Mouse (Mus musculus) MEL (cell line): ENCODE measurements around the gene Rnf220. TPM values are rescaled to one million over a fixed set of nuclear protein-coding genes. Genes with fewer than 3 reads are reported as not detected.

Source experiments
- DNase-seq: peaks from one replicate; pipeline ENCODE4 v3.0.0; 2011; ENCODE audit warnings: low read depth, low spot score
- H3K27ac ChIP-seq: 2 replicates; pipeline ENCODE4 v1.5.1; 2012; ENCODE audit warnings: low read depth, mild to moderate bottlenecking, control low read depth, low read length, moderate library complexity; ENCODE audit not compliant: control insufficient read depth
- H3K27me3 ChIP-seq, 2 experiments: fragments of 150-350 bp in 1 of 2; sonication (generic) in 1 of 2; 2 replicates each; pipeline ENCODE4 v1.6.1; 2012; ENCODE audit warnings: low read length in 2 of 2, mild to moderate bottlenecking in 2 of 2, improper control_type of control experiment in 1 of 2, moderate library complexity in 1 of 2; ENCODE audit not compliant: insufficient read depth in 2 of 2, control insufficient read depth in 1 of 2
- H3K36me3 ChIP-seq, 2 experiments: 2 replicates each; pipeline ENCODE4 v1.6.1; 2012 to 2014; ENCODE audit warnings: low read length in 2 of 2, improper control_type of control experiment in 1 of 2, inconsistent platforms in 1 of 2, mild to moderate bottlenecking in 1 of 2; ENCODE audit not compliant: insufficient read depth in 2 of 2, control insufficient read depth in 1 of 2
- H3K4me1 ChIP-seq, 2 experiments: fragments of 150-350 bp in 1 of 2; sonication (generic) in 1 of 2; 2 replicates each; pipeline ENCODE4 v1.6.1; 2012; ENCODE audit warnings: low read length in 2 of 2, improper control_type of control experiment in 1 of 2, mild to moderate bottlenecking in 1 of 2; ENCODE audit not compliant: insufficient read depth in 2 of 2, control insufficient read depth in 1 of 2
- H3K4me3 ChIP-seq, 2 experiments: fragments of 150-350 bp in 1 of 2; sonication (generic) in 1 of 2; 2 replicates each; pipeline ENCODE4 v1.5.1; 2012; ENCODE audit warnings: low read depth in 2 of 2, low read length in 2 of 2, mild to moderate bottlenecking in 2 of 2, moderate library complexity in 2 of 2, control low read depth in 1 of 2, improper control_type of control experiment in 1 of 2; ENCODE audit not compliant: control insufficient read depth in 1 of 2, insufficient read depth in 1 of 2
- H3K79me2 ChIP-seq: 2 replicates; pipeline ENCODE4 v1.6.1; 2012; ENCODE audit warnings: mild to moderate bottlenecking, low read length, moderate library complexity; ENCODE audit not compliant: control insufficient read depth, poor library complexity, insufficient read depth
- H3K9ac ChIP-seq: 2 replicates; pipeline ENCODE4 v1.6.1; 2012; ENCODE audit warnings: low read depth, mild to moderate bottlenecking, control low read depth, low read length, moderate library complexity; ENCODE audit not compliant: control insufficient read depth, poor library complexity, severe bottlenecking
- H3K9me3 ChIP-seq: fragments of 150-350 bp; sonication (generic); replicated peaks from 2 replicates; pipeline ENCODE4 v1.6.1; 2012; ENCODE audit warnings: mild to moderate bottlenecking, low read length, improper control_type of control experiment, moderate library complexity; ENCODE audit not compliant: insufficient read depth
- CHD1 ChIP-seq: IDR thresholded peaks from 2 replicates; pipeline ENCODE4 v1.6.1; 2012; ENCODE audit warnings: low read depth, mild to moderate bottlenecking, inconsistent platforms, low read length, improper control_type of control experiment
- CHD2 ChIP-seq: IDR thresholded peaks from 2 replicates; pipeline ENCODE4 v1.6.1; 2011; ENCODE audit warnings: low read length, improper control_type of control experiment
- ELF1 ChIP-seq: IDR thresholded peaks from 2 replicates; pipeline ENCODE4 v1.6.1; 2014; ENCODE audit warnings: low read depth, mild to moderate bottlenecking, inconsistent platforms, low read length, improper control_type of control experiment, moderate library complexity
- GATA1 ChIP-seq: IDR thresholded peaks from 2 replicates; pipeline ENCODE4 v1.6.1; 2011; ENCODE audit warnings: low read depth, low read length, improper control_type of control experiment
- JUND ChIP-seq: IDR thresholded peaks from 2 replicates; pipeline ENCODE4 v1.6.1; 2011; ENCODE audit warnings: low read depth, mild to moderate bottlenecking, improper control_type of control experiment, low read length
- MYB ChIP-seq: IDR thresholded peaks from 2 replicates; pipeline ENCODE4 v1.6.1; 2011; ENCODE audit warnings: mild to moderate bottlenecking, low read depth, low read length, improper control_type of control experiment
- MYC ChIP-seq: IDR thresholded peaks from 2 replicates; pipeline ENCODE4 v1.6.1; 2011; ENCODE audit warnings: low read depth, mild to moderate bottlenecking, low read length, improper control_type of control experiment, moderate library complexity
- POLR2AphosphoS5 ChIP-seq: IDR thresholded peaks from 2 replicates; pipeline ENCODE4 v1.6.1; 2012; ENCODE audit warnings: low read depth, borderline replicate concordance, mild to moderate bottlenecking, inconsistent platforms, low read length, moderate library complexity, mixed read lengths
- RAD21 ChIP-seq: IDR thresholded peaks from 2 replicates; pipeline ENCODE4 v1.6.1; 2011; ENCODE audit warnings: mild to moderate bottlenecking, low read depth, low read length, improper control_type of control experiment
- SIN3A ChIP-seq: IDR thresholded peaks from 2 replicates; pipeline ENCODE4 v1.6.1; 2012; ENCODE audit warnings: low read length, improper control_type of control experiment, inconsistent platforms
- TAL1 ChIP-seq: IDR thresholded peaks from 2 replicates; pipeline ENCODE4 v1.6.1; 2012; ENCODE audit warnings: mild to moderate bottlenecking, inconsistent platforms, low read length, moderate library complexity, mixed read lengths
- TBP ChIP-seq: IDR thresholded peaks from 2 replicates; pipeline ENCODE4 v1.8.0; 2011; ENCODE audit warnings: low read depth, low read length, improper control_type of control experiment
- TCF12 ChIP-seq: IDR thresholded peaks from 2 replicates; pipeline ENCODE4 v1.6.1; 2014; ENCODE audit warnings: low read depth, mild to moderate bottlenecking, inconsistent platforms, low read length, improper control_type of control experiment, moderate library complexity
- UBTF ChIP-seq: IDR thresholded peaks from 2 replicates; pipeline ENCODE4 v1.6.1; 2012; ENCODE audit warnings: low read depth, mild to moderate bottlenecking, inconsistent platforms, low read length, improper control_type of control experiment, moderate library complexity, borderline replicate concordance; ENCODE audit not compliant: insufficient read depth
- USF1 ChIP-seq: IDR thresholded peaks from 2 replicates; pipeline ENCODE4 v1.6.1; 2014; ENCODE audit warnings: low read depth, mild to moderate bottlenecking, inconsistent platforms, low read length, improper control_type of control experiment, moderate library complexity
- ZC3H11A ChIP-seq: IDR thresholded peaks from 2 replicates; pipeline ENCODE4 v1.6.1; 2012; ENCODE audit warnings: low read depth, mild to moderate bottlenecking, inconsistent platforms, low read length, improper control_type of control experiment
- ZKSCAN1 ChIP-seq: IDR thresholded peaks from 2 replicates; pipeline ENCODE4 v1.6.1; 2012; ENCODE audit warnings: low read depth, mild to moderate bottlenecking, inconsistent platforms, low read length, improper control_type of control experiment, moderate library complexity
- ZNF384 ChIP-seq: IDR thresholded peaks from 2 replicates; pipeline ENCODE4 v1.6.1; 2012; ENCODE audit warnings: low read depth, mild to moderate bottlenecking, inconsistent platforms, low read length, improper control_type of control experiment
- polyA plus RNA-seq, 2 experiments: library from polyadenylated mRNA; stranded (reverse) in 1 of 2; unstranded in 1 of 2; fragments of >175 nt in 1 of 2; fragments of >200 nt in 1 of 2; gene quantifications; 2 replicates each; pipeline versions ENCODE4 v1.2.1 to v1.2.4; 2012; ENCODE audit warnings: low replicate concordance in 2 of 2, low read depth in 1 of 2; ENCODE audit not compliant: insufficient read length in 2 of 2, insufficient read depth in 1 of 2, missing spikeins in 1 of 2
- total RNA-seq: library from RNA; depleted of rRNA; stranded (reverse); fragments of 300-350 nt; gene quantifications from 2 replicates; pipeline ENCODE4 v1.2.3, GENCODE M21; 2012

Rnf220 gene
- total and polyA plus RNA-seq, 3 experiments, result 121 to 201 TPM; not detected in 1

DNA sequence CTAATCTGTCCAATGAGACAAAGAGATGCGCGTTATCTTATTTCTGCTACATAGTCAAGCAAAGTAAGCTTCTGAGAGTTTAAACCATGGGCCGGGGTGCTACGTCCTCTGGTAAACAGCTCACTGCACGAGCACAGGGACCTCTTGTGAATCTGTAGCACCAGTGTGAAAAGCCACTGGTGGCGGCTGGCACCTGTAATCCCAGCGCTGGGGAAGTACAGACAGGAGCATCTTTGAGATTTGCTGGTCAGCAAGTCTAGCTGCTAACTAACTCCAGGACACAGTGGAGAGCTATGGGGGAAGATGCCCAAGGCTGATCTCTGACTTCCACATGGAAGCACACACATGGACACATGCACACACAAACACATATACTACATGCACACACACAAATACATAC, 28.9 kb downstream of the Rnf220 start:
- H3K9ac ChIP-seq, result no peak overlapping the region
- H3K27me3 ChIP-seq, result no peaks in the 10 kb centered on the region
- no peak overlapping the region for H3K4me3 ChIP-seq
- peaks cover 0 to 6% of the 10 kb centered on the region in 2 experiments; a peak in 2 of 4 replicates for H3K4me1 ChIP-seq
- no peaks in the 10 kb centered on the region for H3K79me2 ChIP-seq
- H3K36me3 ChIP-seq, result peaks cover 0 to 6% of the 10 kb centered on the region in 2 experiments; a peak in 1 of 4 replicates
- TF ChIP-seq CHD2, result no peak
- no peak for TF ChIP-seq TBP
- TF ChIP-seq MYB, result no peak
- TF ChIP-seq TAL1, result no peak
- DNase-seq, result no peak
- H3K27ac ChIP-seq, result no peak overlapping the region
- H3K9me3 ChIP-seq, result no peaks in the 10 kb centered on the region

DNA sequence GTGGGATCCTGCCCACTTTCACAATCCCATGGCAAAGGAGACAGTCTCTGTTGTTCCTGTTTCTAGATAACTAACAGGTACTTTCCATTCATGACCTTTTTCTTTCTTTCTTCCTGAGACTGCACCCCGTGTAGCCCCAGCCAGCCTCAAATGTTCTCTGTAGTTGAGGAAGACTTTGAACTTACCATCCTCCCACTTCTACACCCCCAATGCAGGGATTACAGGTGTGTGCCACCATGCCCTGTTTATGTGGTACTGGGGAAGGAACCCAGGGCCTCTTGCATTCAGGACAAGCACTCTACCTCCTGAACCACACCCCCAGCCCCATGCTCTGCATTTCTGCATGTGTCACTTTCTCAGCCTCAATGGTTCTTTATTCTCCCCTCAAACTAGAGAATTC, 47.7 kb downstream of the Rnf220 start:
- DNase-seq, result no peak
- H3K27ac ChIP-seq, result no peak overlapping the region
- H3K4me1 ChIP-seq, result no peaks in the 10 kb centered on the region
- H3K9ac ChIP-seq, result no peak overlapping the region
- no peaks in the 10 kb centered on the region for H3K36me3 ChIP-seq
- TF ChIP-seq POLR2AphosphoS5 (no peak), TAL1 (no peak), CHD1 (no peak), ZC3H11A (no peak), MYC (no peak), TCF12 (no peak), MYB (no peak), CHD2 (no peak), ZKSCAN1 (no peak), TBP (no peak), JUND (no peak), USF1 (no peak), UBTF (no peak), GATA1 (no peak), RAD21 (no peak), SIN3A (no peak), ZNF384 (no peak), ELF1 (no peak)
- H3K79me2 ChIP-seq, result no peaks in the 10 kb centered on the region
- H3K4me3 ChIP-seq, result no peak overlapping the region
- no peaks in the 10 kb centered on the region for H3K9me3 ChIP-seq
- no peaks in the 10 kb centered on the region for H3K27me3 ChIP-seq
